Mouse (Mus musculus) adrenal gland, postnatal 36 days (tissue): ENCODE measurements around the gene Nlgn3. TPM values are rescaled to one million over a fixed set of nuclear protein-coding genes. Genes with fewer than 3 reads are reported as not detected.
A peak's percentile ranks its signal among the peaks of the same experiment; 100 is the strongest.

Experiments
- DNase-seq, 2 experiments: peaks; one replicate each; pipeline ENCODE4 v3.0.0; 2021; ENCODE audit warnings: mixed read lengths in 1 of 2
- long read RNA-seq, 2 experiments: library from polyadenylated mRNA; stranded (forward); transcript quantifications; one replicate each; pipeline ENCODE4 v2.0.0; 2021; ENCODE audit warnings: borderline sequencing depth in 2 of 2
- total RNA-seq, 2 experiments: library from RNA; stranded (reverse); gene quantifications; 2 replicates each; pipeline ENCODE4 v1.2.3; 2021

Gene Nlgn3
- total RNA-seq = 10 to 100 TPM; 18.5 to 28.4 TPM
- long read RNA-seq, experiment 1, partial matches to known transcripts = 1 of 5 reads
- long read RNA-seq, experiment 1, other reads (novel, unspliced or antisense) = 4 of 5 reads
- long read RNA-seq, experiment 2, full-length matches to known transcripts = 1 of 2 reads
- long read RNA-seq, experiment 2, partial matches to known transcripts = 0 of 2 reads
- long read RNA-seq, experiment 2, other reads (novel, unspliced or antisense) = 1 of 2 reads

GRCm38 (mm10) chrX:101299055-101299454 is at the start of gene Nlgn3:
Gene Nlgn3, plus strand, starts transcription at chrX:101299168.
- peak; percentile 31 to 51 for DNase-seq

- peak; percentile 88 to 90 for DNase-seq
These were observed 44.8 kb upstream of the Nlgn3 start, which contains the start of gene Foxo4 for GRCm38 (mm10) chrX:101253952-101254729. Gene Foxo4, plus strand, starts transcription at chrX:101254528.

- DNase-seq = no peak
These were observed 44.2 kb upstream of the Nlgn3 start for GRCm38 (mm10) chrX:101254740-101255139.

- DNase-seq = peak in 1 of 2 experiments; percentile 37
These were observed 42.4 kb upstream of the Nlgn3 start for GRCm38 (mm10) chrX:101256603-101257002.

GRCm38 (mm10) chrX:101260441-101261325 is 38.3 kb upstream of the Nlgn3 start:
- DNase-seq = no peak

GRCm38 (mm10) chrX:101263892-101264291 is 35.1 kb upstream of the Nlgn3 start, which contains the start of gene Gm614:
Gene Gm614, minus strand, starts transcription at chrX:101263992.
- no peak for DNase-seq

GRCm38 (mm10) chrX:101266631-101267030 is 32.3 kb upstream of the Nlgn3 start:
- no peak for DNase-seq

- no peak for DNase-seq
These were observed 30.8 kb upstream of the Nlgn3 start, which contains the start of gene Il2rg for GRCm38 (mm10) chrX:101268025-101268754. Gene Il2rg, minus strand, starts transcription at chrX:101268255.

- DNase-seq = no peak
These were observed 30.2 kb upstream of the Nlgn3 start, which contains the start of gene Gm20489 for GRCm38 (mm10) chrX:101268755-101269124. Gene Gm20489, minus strand, starts transcription at chrX:101269023.

- no peak for DNase-seq
These were observed 25.6 kb upstream of the Nlgn3 start for GRCm38 (mm10) chrX:101273410-101273809.

- peak; percentile 93 to 95 for DNase-seq
These were observed 24.9 kb upstream of the Nlgn3 start, which contains the start of gene Med12 for GRCm38 (mm10) chrX:101273875-101274738. Gene Med12, plus strand, starts transcription at chrX:101274030.

GRCm38 (mm10) chrX:101282813-101283212 is 16.2 kb upstream of the Nlgn3 start:
- no peak for DNase-seq

- DNase-seq = peak; percentile 61 to 66
These were observed 13.4 kb upstream of the Nlgn3 start for GRCm38 (mm10) chrX:101285534-101285933.

- no peak for DNase-seq
These were observed 12.9 kb upstream of the Nlgn3 start for GRCm38 (mm10) chrX:101285953-101286670.

GRCm38 (mm10) chrX:101287543-101287942 is 11.4 kb upstream of the Nlgn3 start:
- no peak for DNase-seq

- no peak for DNase-seq
These were observed 10.5 kb upstream of the Nlgn3 start for GRCm38 (mm10) chrX:101288432-101288831.

- DNase-seq = no peak
These were observed 9.9 kb upstream of the Nlgn3 start for GRCm38 (mm10) chrX:101289037-101289436.

- DNase-seq = no peak
These were observed 8.9 kb upstream of the Nlgn3 start for GRCm38 (mm10) chrX:101290111-101290510.
